Comparison of ENCODE assay signal across 8 mouse cellular contexts in the genomic region with DNA sequence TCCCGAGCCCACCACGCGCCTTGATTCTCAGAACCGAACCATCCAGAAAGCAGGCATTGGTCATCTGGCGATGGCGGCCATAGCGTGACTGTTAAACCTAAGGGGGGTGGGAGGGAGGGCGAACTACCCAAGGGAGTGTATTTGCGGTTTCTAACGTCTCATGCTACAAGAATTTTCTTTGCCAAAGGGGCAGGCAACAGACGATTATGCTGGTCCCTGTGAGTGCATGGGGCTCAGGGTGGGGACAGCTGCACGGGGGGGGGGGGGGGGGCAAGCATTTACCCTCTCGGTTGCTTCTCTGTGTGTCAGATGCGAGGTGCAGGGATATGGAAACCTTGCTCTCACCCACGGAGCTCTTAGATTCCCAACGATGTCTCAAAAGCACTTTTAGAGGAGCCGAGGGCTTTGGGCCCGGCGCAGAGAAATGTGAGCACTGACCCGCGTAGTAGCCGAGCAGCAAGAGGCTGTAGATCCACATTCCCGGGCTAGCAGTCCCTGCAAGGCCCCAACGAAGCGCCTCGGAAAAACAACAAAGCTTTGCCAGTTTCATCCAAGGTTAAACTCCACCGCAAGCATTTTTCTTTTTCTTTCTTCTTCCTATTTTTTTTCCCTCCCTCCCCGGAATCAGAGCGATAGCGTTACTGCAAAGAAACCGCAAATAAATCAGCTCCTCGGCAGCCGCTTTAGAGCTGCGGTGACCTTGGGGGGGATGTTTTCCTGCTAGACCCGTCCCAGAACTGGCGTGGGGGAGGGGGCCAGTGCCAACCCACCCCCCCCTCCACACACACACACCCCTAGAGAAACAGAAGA. TPM values are rescaled to one million over a fixed set of nuclear protein-coding genes. Genes with fewer than 3 reads are reported as not detected.
DNase-seq lines count a peak whose midpoint lies in the region; ATAC-seq and TF ChIP-seq lines count a peak whose summit lies in the region.

No protein-coding gene starts in this region.

- H3K27me3 ChIP-seq in C2C12 (ENCODE audit: control insufficient read depth, insufficient read depth, insufficient read length): no peaks in the 10 kb centered on the region
- H3K27me3 ChIP-seq in embryonic facial prominence, embryonic 14.5 days (replicated peaks; ENCODE audit: control insufficient read depth, insufficient read depth, low read length): no peaks in the 10 kb centered on the region
- no peaks in the 10 kb centered on the region for H3K27me3 ChIP-seq in heart, postnatal 0 days (ENCODE audit: control insufficient read depth, insufficient read depth, low read length)
- no peaks in the 10 kb centered on the region for H3K27me3 ChIP-seq in stomach, embryonic 14.5 days (ENCODE audit: control insufficient read depth, insufficient read depth, low read length)

- peak overlapping the region; percentile 73 for H3ac ChIP-seq in C2C12 (ENCODE audit: control insufficient read depth, insufficient read length, low read depth)

- ATAC-seq in embryonic facial prominence, embryonic 14.5 days (ENCODE audit: low read depth): 0 out of 2 replicates have a peak, but pooled peaks have one; percentile 1
- peak; percentile 9; the same call in 1 of the 2 replicates for ATAC-seq in heart, postnatal 0 days (ENCODE audit: insufficient read depth, low read depth)
- no peak for ATAC-seq in stomach, embryonic 14.5 days (ENCODE audit: insufficient number of reproducible peaks, insufficient read depth, low FRiP score, low read depth)
- ATAC-seq in CD4-positive, CD25-positive, alpha-beta regulatory T cell, adult 4 months: no peak

- no peak for TF ChIP-seq EP300 in heart, postnatal 0 days (IDR thresholded peaks at IDR 0.05; ENCODE audit: low read depth)

- H3K36me3 ChIP-seq in C2C12 (ENCODE audit: control insufficient read depth, insufficient read depth): no peaks in the 10 kb centered on the region
- H3K36me3 ChIP-seq in embryonic facial prominence, embryonic 14.5 days (ENCODE audit: control insufficient read depth, insufficient read depth, low read length): no peaks in the 10 kb centered on the region
- H3K36me3 ChIP-seq in heart, postnatal 0 days (replicated peaks; ENCODE audit: control insufficient read depth, insufficient read depth, low read length): no peaks in the 10 kb centered on the region
- H3K36me3 ChIP-seq in stomach, embryonic 14.5 days (ENCODE audit: control insufficient read depth, insufficient read depth, low read length): no peaks in the 10 kb centered on the region

- peak overlapping the region; percentile 100 for H3K9ac ChIP-seq in embryonic facial prominence, embryonic 14.5 days (ENCODE audit: low read depth, low read length)
- H3K9ac ChIP-seq in heart, postnatal 0 days (replicated peaks; ENCODE audit: low read depth, low read length): peak overlapping the region; percentile 97
- H3K9ac ChIP-seq in stomach, embryonic 14.5 days (replicated peaks; ENCODE audit: low read depth, low read length): peak overlapping the region; percentile 100

- peaks cover 22% of the 10 kb centered on the region for H3K4me1 ChIP-seq in embryonic facial prominence, embryonic 14.5 days (ENCODE audit: control insufficient read depth, insufficient read depth, low read length)
- H3K4me1 ChIP-seq in heart, postnatal 0 days (ENCODE audit: control insufficient read depth, insufficient read depth): peaks cover 7% of the 10 kb centered on the region
- H3K4me1 ChIP-seq in stomach, embryonic 14.5 days (ENCODE audit: control insufficient read depth, insufficient read depth, low read length): peaks cover 18% of the 10 kb centered on the region

- WGBS in embryonic facial prominence, embryonic 14.5 days: under 1% methylated on average over 33 of the region's 36 CpGs
- under 1% methylated on average over 36 of the region's 36 CpGs for WGBS in heart, postnatal 0 days
- WGBS in stomach, embryonic 14.5 days: 1% methylated on average over 35 of the region's 36 CpGs

- H3K9me3 ChIP-seq in embryonic facial prominence, embryonic 14.5 days (ENCODE audit: control insufficient read depth, low read length): no peaks in the 10 kb centered on the region
- no peaks in the 10 kb centered on the region for H3K9me3 ChIP-seq in heart, postnatal 0 days (replicated peaks; ENCODE audit: control insufficient read depth, low read length)
- no peaks in the 10 kb centered on the region for H3K9me3 ChIP-seq in stomach, embryonic 14.5 days (ENCODE audit: control insufficient read depth, low read depth, low read length)

- H3K79me3 ChIP-seq in C2C12 (ENCODE audit: low read depth): peaks cover 29% of the 10 kb centered on the region

- no peak for TF ChIP-seq CTCF in C2C12 (IDR thresholded peaks at IDR 0.05; ENCODE audit: control insufficient read depth, insufficient read depth, insufficient read length)
- TF ChIP-seq CTCF in heart, postnatal 0 days (IDR thresholded peaks at IDR 0.05; ENCODE audit: low read depth): no peak

- peaks cover 44% of the 10 kb centered on the region for H3K79me2 ChIP-seq in C2C12 (ENCODE audit: control insufficient read depth, insufficient read depth)

- peak overlapping the region; percentile 99 for H3K4me2 ChIP-seq in embryonic facial prominence, embryonic 14.5 days (ENCODE audit: low read depth, low read length)
- H3K4me2 ChIP-seq in heart, postnatal 0 days (ENCODE audit: low read depth, low read length): peak overlapping the region; percentile 71
- H3K4me2 ChIP-seq in stomach, embryonic 14.5 days (replicated peaks; ENCODE audit: low read depth, low read length): peak overlapping the region; percentile 68

- peak overlapping the region; percentile 100 for H3K27ac ChIP-seq in embryonic facial prominence, embryonic 14.5 days (replicated peaks; ENCODE audit: low read depth, low read length)
- H3K27ac ChIP-seq in heart, postnatal 0 days (ENCODE audit: low read depth): peak overlapping the region; percentile 99
- peak overlapping the region; percentile 100 for H3K27ac ChIP-seq in stomach, embryonic 14.5 days (ENCODE audit: low read length)

- peak overlapping the region; percentile 75 for H3K4me3 ChIP-seq in C2C12 (ENCODE audit: insufficient read depth, poor library complexity, severe bottlenecking)
- H3K4me3 ChIP-seq in embryonic facial prominence, embryonic 14.5 days (ENCODE audit: low read depth, low read length): peak overlapping the region; percentile 98
- peak overlapping the region; percentile 88 for H3K4me3 ChIP-seq in heart, postnatal 0 days (ENCODE audit: low read depth, low read length)
- H3K4me3 ChIP-seq in stomach, embryonic 14.5 days (ENCODE audit: low read depth, low read length): peak overlapping the region; percentile 99

- DNase-seq in adrenal gland, postnatal 10 days: peak; percentile 76
- DNase-seq in embryonic facial prominence, embryonic 14.5 days (ENCODE audit: low spot score): peak; percentile 90
- peak; percentile 81 for DNase-seq in heart, postnatal 0 days (ENCODE audit: low spot score)
- DNase-seq in kidney, postnatal 36 days: peak; percentile 66 to 70
- peak; percentile 54 to 58 for DNase-seq in lung, postnatal 4 days

TF ChIP-seq in C2C12, 6 proteins besides CTCF, POLR2A, EP300 and RAD21:
- no peak for TF ChIP-seq CEBPB (IDR thresholded peaks at IDR 0.05; ENCODE audit: low read depth)
- TF ChIP-seq MYOD1 (IDR thresholded peaks at IDR 0.05; ENCODE audit: control insufficient read depth, insufficient read length, low read depth): peak; percentile 54
- no peak for TF ChIP-seq MYOG (IDR thresholded peaks at IDR 0.05; ENCODE audit: control insufficient read depth, extremely low read depth, insufficient read length)
- no peak for TF ChIP-seq FOSL1 (IDR thresholded peaks at IDR 0.05; ENCODE audit: insufficient read depth, low read length, poor library complexity, severe bottlenecking)
- no peak for TF ChIP-seq USF1 (IDR thresholded peaks at IDR 0.05; ENCODE audit: low read depth)
- TF ChIP-seq MAX (IDR thresholded peaks at IDR 0.05): no peak

RNA-seq across cellular contexts. Expression of gene Tnrc18, which starts 5.0 kb away (rescaled TPM):
- 44.3 TPM for polyA plus RNA-seq in C2C12 (2012; fragmentation: generic; extraction: Trizol)
- total RNA-seq in adrenal gland, postnatal 10 days (2021): 10 to 100 TPM; 77.5 to 98.6 TPM
- polyA plus RNA-seq in embryonic facial prominence, embryonic 14.5 days (2014; fragmentation: Nextera tagmentation; extraction: Ambion mirVana): 32.9 and 36.9 TPM in 2 replicates
- 69.3 and 79.0 TPM in 2 replicates for total RNA-seq in heart, postnatal 0 days (2014; rRNA removed; ENCODE audit: low replicate concordance)
- polyA plus RNA-seq in heart, postnatal 0 days (2015; fragmentation: Nextera tagmentation; extraction: Ambion mirVana): 10.4 TPM in 2 replicates
- polyA plus RNA-seq in stomach, embryonic 14.5 days (2014; fragmentation: Nextera tagmentation; extraction: Ambion mirVana): 36.0 and 41.2 TPM in 2 replicates
- 1 to 10 TPM; 2.8 to 3.7 TPM for polyA plus RNA-seq in CD4-positive, CD25-positive, alpha-beta regulatory T cell, adult 4 months (2017; shearing (Covaris generic))

Comparison
In these comparisons a context has a peak if more than half of its experiments do, and no peak if none do; other contexts are left out.
1. ATAC-seq: peak in embryonic facial prominence, embryonic 14.5 days (single experiment) and heart, postnatal 0 days (single experiment); none in stomach, embryonic 14.5 days (single experiment) and CD4-positive, CD25-positive, alpha-beta regulatory T cell, adult 4 months (single experiment).
2. Peak in every context shown above with its lines, with median percentiles within 50 percentile points of each other: H3K4me3 ChIP-seq, DNase-seq, H3K27ac ChIP-seq, H3K4me2 ChIP-seq and H3K9ac ChIP-seq.